Mouse (Mus musculus) C2C12 (cell line): ENCODE measurements around the gene Zfp12. TPM values are rescaled to one million over a fixed set of nuclear protein-coding genes. Genes with fewer than 3 reads are reported as not detected.

Source experiments
- H3K27me3 ChIP-seq: one replicate; pipeline ENCODE4 v1.6.1; 2011; ENCODE audit not compliant: control insufficient read depth, insufficient read depth, insufficient read length
- H3K36me3 ChIP-seq: one replicate; pipeline ENCODE4 v1.6.1; 2011; ENCODE audit not compliant: control insufficient read depth, insufficient read depth
- H3K4me3 ChIP-seq: one replicate; pipeline ENCODE4 v1.5.1; 2011; ENCODE audit warnings: mild to moderate bottlenecking, control low read depth; ENCODE audit not compliant: poor library complexity, insufficient read depth, severe bottlenecking
- H3K79me2 ChIP-seq: one replicate; pipeline ENCODE4 v1.6.1; 2011; ENCODE audit not compliant: control insufficient read depth, insufficient read depth
- H3K79me3 ChIP-seq: one replicate; pipeline ENCODE4 v1.6.1; 2011; ENCODE audit warnings: low read depth, control low read depth
- H3ac ChIP-seq: one replicate; pipeline ENCODE3; 2011; ENCODE audit warnings: low read depth; ENCODE audit not compliant: control insufficient read depth, insufficient read length
- CEBPB ChIP-seq: IDR thresholded peaks from one replicate; pipeline ENCODE4 v1.6.1; 2011; ENCODE audit warnings: low read depth, mild to moderate bottlenecking, control low read depth, moderate library complexity
- CTCF ChIP-seq: IDR thresholded peaks from one replicate; pipeline ENCODE4 v1.5.1; 2011; ENCODE audit not compliant: control insufficient read depth, insufficient read depth, insufficient read length
- FOSL1 ChIP-seq: IDR thresholded peaks from one replicate; pipeline ENCODE4 v1.8.0; 2011; ENCODE audit warnings: mild to moderate bottlenecking, low read length; ENCODE audit not compliant: poor library complexity, insufficient read depth, severe bottlenecking
- MAX ChIP-seq: IDR thresholded peaks from one replicate; pipeline ENCODE4 v1.6.1; 2011; ENCODE audit warnings: mild to moderate bottlenecking, control low read depth
- MYOD1 ChIP-seq: IDR thresholded peaks from one replicate; pipeline ENCODE4 v1.6.1; 2011; ENCODE audit warnings: low read depth; ENCODE audit not compliant: control insufficient read depth, insufficient read length
- MYOG ChIP-seq: IDR thresholded peaks from one replicate; pipeline ENCODE4 v1.6.1; 2011; ENCODE audit not compliant: control insufficient read depth, insufficient read length; ENCODE audit errors: extremely low read depth
- USF1 ChIP-seq: IDR thresholded peaks from one replicate; pipeline ENCODE4 v1.6.1; 2011; ENCODE audit warnings: low read depth, mild to moderate bottlenecking, control low read depth, moderate library complexity
- polyA plus RNA-seq: library from polyadenylated mRNA; unstranded; fragments of >200 nt; fragmentation: generic; extraction: Trizol; gene quantifications from one replicate; pipeline ENCODE4 v1.2.1, GENCODE M21; 2012; ENCODE audit warnings: missing spikeins

Gene Zfp12
- polyA plus RNA-seq, 1 experiment = 4.2 TPM

- TF ChIP-seq MYOD1 (no peak), FOSL1 (no peak), CTCF (no peak), USF1 (no peak), MAX (no peak), CEBPB (no peak), MYOG (no peak)
- Histone ChIP-seq H3K36me3 (peaks cover 9% of the 10 kb centered on the region), H3K27me3 (no peaks in the 10 kb centered on the region), H3K79me3 (no peaks in the 10 kb centered on the region), H3ac (no peak overlapping the region), H3K79me2 (no peaks in the 10 kb centered on the region), H3K4me3 (no peak overlapping the region)
Measured at GRCm38 (mm10) chr5:143255802-143256201, 20.8 kb downstream of the Zfp12 start.

- H3K79me2 ChIP-seq = no peaks in the 10 kb centered on the region
- H3K27me3 ChIP-seq = no peaks in the 10 kb centered on the region
- H3ac ChIP-seq = no peak overlapping the region
- no peak for TF ChIP-seq CTCF
- no peak for TF ChIP-seq MAX
- TF ChIP-seq USF1 = no peak
- no peak for TF ChIP-seq MYOD1
- TF ChIP-seq FOSL1 = no peak
- TF ChIP-seq CEBPB = no peak
- no peak overlapping the region for H3K4me3 ChIP-seq
- no peaks in the 10 kb centered on the region for H3K79me3 ChIP-seq
- H3K36me3 ChIP-seq = peaks cover 5% of the 10 kb centered on the region
Measured at GRCm38 (mm10) chr5:143261636-143262035, 26.7 kb downstream of the Zfp12 start.

GRCm38 (mm10) chr5:143264689-143265088 is 29.7 kb downstream of the Zfp12 start:
- TF ChIP-seq USF1 (no peak), FOSL1 (no peak), CTCF (no peak), MYOD1 (no peak), CEBPB (no peak), MYOG (no peak), MAX (no peak)
- no peaks in the 10 kb centered on the region for H3K79me2 ChIP-seq
- no peak overlapping the region for H3K4me3 ChIP-seq
- no peak overlapping the region for H3ac ChIP-seq
- H3K36me3 ChIP-seq = peaks cover 5% of the 10 kb centered on the region
- no peaks in the 10 kb centered on the region for H3K27me3 ChIP-seq
- no peaks in the 10 kb centered on the region for H3K79me3 ChIP-seq

GRCm38 (mm10) chr5:143265409-143265808 is 30.4 kb downstream of the Zfp12 start:
- no peak overlapping the region for H3ac ChIP-seq
- H3K79me3 ChIP-seq = peaks cover 1% of the 10 kb centered on the region
- H3K27me3 ChIP-seq = no peaks in the 10 kb centered on the region
- no peak for TF ChIP-seq MYOG
- peaks cover 6% of the 10 kb centered on the region for H3K79me2 ChIP-seq
- H3K4me3 ChIP-seq = no peak overlapping the region
- peaks cover 5% of the 10 kb centered on the region for H3K36me3 ChIP-seq

GRCm38 (mm10) chr5:143266794-143267193 is 31.8 kb downstream of the Zfp12 start:
- Histone ChIP-seq H3ac (no peak overlapping the region), H3K79me3 (peaks cover 9% of the 10 kb centered on the region), H3K79me2 (peaks cover 17% of the 10 kb centered on the region), H3K4me3 (no peak overlapping the region), H3K27me3 (no peaks in the 10 kb centered on the region), H3K36me3 (peaks cover 5% of the 10 kb centered on the region)
- TF ChIP-seq FOSL1 = no peak
- no peak for TF ChIP-seq MYOG
- no peak for TF ChIP-seq CTCF
- no peak for TF ChIP-seq MAX
- no peak for TF ChIP-seq USF1

- peak overlapping the region; percentile 69 for H3K4me3 ChIP-seq
- H3K79me3 ChIP-seq = peaks cover 9% of the 10 kb centered on the region
- no peak for TF ChIP-seq CTCF
- no peak for TF ChIP-seq CEBPB
- no peak for TF ChIP-seq USF1
- no peak for TF ChIP-seq MAX
- TF ChIP-seq MYOD1 = no peak
- no peak for TF ChIP-seq MYOG
- no peak for TF ChIP-seq FOSL1
- no peaks in the 10 kb centered on the region for H3K27me3 ChIP-seq
- H3K36me3 ChIP-seq = no peaks in the 10 kb centered on the region
- H3ac ChIP-seq = no peak overlapping the region
- peaks cover 17% of the 10 kb centered on the region for H3K79me2 ChIP-seq
Measured at GRCm38 (mm10) chr5:143268985-143269362, 34.0 kb downstream of the Zfp12 start.
